Mouse (Mus musculus) embryonic facial prominence, embryonic 15.5 days (tissue): ENCODE measurements around the gene Zfp668. TPM values are rescaled to one million over a fixed set of nuclear protein-coding genes. Genes with fewer than 3 reads are reported as not detected.

ENCODE experiments used
- ATAC-seq: fragments of 200-750 bp; cut with Nextera tagmentation; 2 replicates; pipeline ENCODE4 v1.8.0; 2017; ENCODE audit warnings: low read depth, moderate TSS enrichment; ENCODE audit not compliant: insufficient number of reproducible peaks, low FRiP score, low TSS enrichment
- H3K27ac ChIP-seq: fragments of 300-500 bp; sonication (generic); replicated peaks from 2 replicates; pipeline ENCODE4 v1.5.1; 2015; ENCODE audit warnings: mild to moderate bottlenecking, inconsistent platforms
- H3K27me3 ChIP-seq: fragments of 300-500 bp; sonication (generic); 2 replicates; pipeline ENCODE4 v1.6.1; 2015; ENCODE audit warnings: inconsistent platforms
- H3K36me3 ChIP-seq: fragments of 300-500 bp; sonication (generic); 2 replicates; pipeline ENCODE4 v1.6.1; 2015; ENCODE audit warnings: mild to moderate bottlenecking, inconsistent platforms
- H3K4me1 ChIP-seq: fragments of 300-500 bp; sonication (generic); 2 replicates; pipeline ENCODE4 v1.6.1; 2015; ENCODE audit warnings: inconsistent platforms
- H3K4me2 ChIP-seq: fragments of 300-500 bp; sonication (generic); replicated peaks from 2 replicates; pipeline ENCODE4 v1.6.1; 2015; ENCODE audit warnings: mild to moderate bottlenecking, inconsistent platforms
- H3K4me3 ChIP-seq: fragments of 300-500 bp; sonication (generic); replicated peaks from 2 replicates; pipeline ENCODE4 v1.5.1; 2015; ENCODE audit warnings: mild to moderate bottlenecking, inconsistent platforms
- H3K9ac ChIP-seq: fragments of 300-500 bp; sonication (generic); 2 replicates; pipeline ENCODE4 v1.6.1; 2015; ENCODE audit warnings: inconsistent platforms
- H3K9me3 ChIP-seq: fragments of 300-500 bp; sonication (generic); replicated peaks from 2 replicates; pipeline ENCODE4 v1.6.1; 2016; ENCODE audit warnings: inconsistent platforms
- WGBS: fragments of 180-500 bp; shearing (Covaris S2); methylation state at CpG from one replicate; pipeline ENCODE4 v1.1.7; 2015; 5-methylcytosine and 5-hydroxymethylcytosine counted together
- polyA plus RNA-seq: library from polyadenylated mRNA; unstranded; fragments of >200 nt; fragmentation: Nextera tagmentation; extraction: Ambion mirVana; gene quantifications from 2 replicates; pipeline ENCODE4 v1.2.1, GENCODE M21; 2015

Gene Zfp668
- polyA plus RNA-seq = 17.7 and 18.1 TPM in 2 replicates

DNA sequence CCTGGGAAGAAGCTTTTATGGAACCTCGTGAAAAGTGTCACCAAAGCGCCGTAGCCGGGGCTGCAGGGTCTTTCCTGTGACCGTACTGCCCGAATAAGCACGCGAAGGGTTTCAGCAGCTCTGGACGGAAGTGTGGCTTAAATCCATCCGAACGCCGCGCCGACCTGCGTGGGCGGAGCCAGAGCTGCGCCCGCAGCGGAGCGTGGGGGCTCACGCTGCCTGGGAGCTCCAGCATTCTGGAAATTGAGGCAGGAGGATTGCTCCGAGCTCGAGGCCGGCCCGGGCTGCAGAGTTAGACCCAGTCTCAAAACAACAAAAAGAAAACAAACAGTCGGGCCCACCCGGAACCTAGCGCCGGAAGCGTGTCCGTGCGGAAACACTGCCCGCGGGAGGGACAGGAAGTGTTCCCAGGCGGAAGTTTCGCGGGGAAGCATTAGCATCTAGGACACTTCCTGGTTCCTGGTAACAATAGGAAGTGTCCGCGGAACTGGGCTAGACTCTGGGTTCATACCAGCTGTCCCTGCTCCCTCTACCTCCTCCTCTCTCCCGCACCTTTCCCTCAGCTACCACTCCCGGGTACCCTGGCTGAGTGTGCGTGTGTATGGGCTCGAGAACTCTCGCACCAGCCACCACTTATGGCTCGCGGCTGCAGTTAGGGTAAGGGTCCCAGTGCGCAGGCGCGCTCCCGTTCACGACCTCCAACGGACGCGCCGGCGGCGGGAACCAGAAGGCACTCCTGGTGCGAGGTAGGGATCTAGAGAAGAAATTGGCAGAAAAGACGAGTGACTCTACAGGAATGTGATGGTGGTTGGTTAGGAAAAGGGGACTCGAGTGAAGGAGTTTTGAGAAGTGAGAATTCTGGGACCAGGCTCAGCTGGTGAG is at the start of gene Zfp668:
Gene Zfp668 (minus strand): TSS at position 362 of the 882 bp plus-strand sequence.
- H3K9ac ChIP-seq = peak within 1 kb of the TSS; percentile 93
- peak within 1 kb of the TSS; percentile 99 for H3K27ac ChIP-seq
- H3K4me2 ChIP-seq = peak within 1 kb of the TSS; percentile 76
- H3K9me3 ChIP-seq = no peaks in the 10 kb centered on the region
- under 1% methylated on average over 60 of the region's 60 CpGs for WGBS
- ATAC-seq = peak; percentile 64
- peak within 1 kb of the TSS; percentile 82 for H3K4me3 ChIP-seq
- peaks cover 23% of the 10 kb centered on the region for H3K4me1 ChIP-seq
- H3K36me3 ChIP-seq = peaks cover 46% of the 10 kb centered on the region
- H3K27me3 ChIP-seq = no peaks in the 10 kb centered on the region

DNA sequence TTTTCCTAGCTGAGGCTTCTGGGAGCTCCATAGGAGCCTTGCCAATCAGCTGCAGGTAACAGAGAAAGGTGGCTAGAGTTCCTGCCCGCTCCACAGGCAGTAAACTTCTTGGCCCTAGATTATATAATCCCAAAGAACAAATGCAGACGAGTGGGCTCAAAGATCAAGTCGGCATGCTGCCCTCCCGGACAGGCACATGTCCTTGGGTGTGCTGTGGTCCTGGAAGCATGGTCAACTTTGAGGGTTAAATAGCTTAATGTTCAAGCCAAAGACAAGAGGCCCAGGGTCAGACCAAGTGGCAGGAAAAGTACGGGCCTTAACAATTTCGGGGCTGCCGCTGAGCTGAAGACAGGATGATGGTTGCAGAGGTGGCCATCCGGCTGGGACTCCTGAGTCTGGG is 49.4 kb upstream of the Zfp668 start:
- Histone ChIP-seq H3K27ac (peak overlapping the region; percentile 68; the same call in 1 of the 2 replicates), H3K9me3 (no peaks in the 10 kb centered on the region), H3K4me2 (no peak overlapping the region), H3K27me3 (peaks cover 13% of the 10 kb centered on the region), H3K36me3 (peaks cover 42% of the 10 kb centered on the region), H3K9ac (no peak overlapping the region), H3K4me3 (no peak overlapping the region), H3K4me1 (peaks cover 18% of the 10 kb centered on the region)
- 85% methylated on average over 8 of the region's 8 CpGs for WGBS
- no peak for ATAC-seq

DNA sequence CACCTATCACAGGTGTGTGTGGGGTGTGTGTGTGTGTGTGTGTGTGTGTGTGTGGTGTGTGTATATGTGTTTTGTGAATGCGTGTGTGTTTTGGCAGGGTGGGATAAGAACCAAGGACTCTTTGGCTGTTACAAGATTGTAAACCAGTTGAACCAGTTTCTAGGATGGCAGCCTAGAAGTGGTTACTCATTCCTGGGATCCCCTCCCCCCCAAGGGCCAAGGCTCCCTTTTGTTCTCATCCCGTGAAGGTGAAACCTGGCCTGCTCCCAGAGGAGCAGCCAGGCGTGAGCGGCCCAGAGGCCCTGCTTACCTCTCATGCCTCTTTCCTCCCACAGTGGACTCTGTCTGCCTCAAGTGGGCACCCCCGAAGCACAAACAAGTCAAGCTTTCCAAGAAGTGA is 48.6 kb upstream of the Zfp668 start:
- Histone ChIP-seq H3K9ac (no peak overlapping the region), H3K4me1 (peaks cover 17% of the 10 kb centered on the region), H3K9me3 (no peaks in the 10 kb centered on the region), H3K27ac (peak overlapping the region; percentile 68), H3K4me2 (no peak overlapping the region), H3K27me3 (peaks cover 13% of the 10 kb centered on the region), H3K36me3 (peaks cover 49% of the 10 kb centered on the region), H3K4me3 (no peak overlapping the region)
- 54% methylated on average over 5 of the region's 5 CpGs for WGBS
- ATAC-seq = peak; percentile 70

GRCm38 (mm10) chr7:127923714-127924113 is 47.1 kb upstream of the Zfp668 start:
- H3K9me3 ChIP-seq = no peaks in the 10 kb centered on the region
- no peak overlapping the region for H3K4me2 ChIP-seq
- H3K4me3 ChIP-seq = no peak overlapping the region
- peaks cover 51% of the 10 kb centered on the region for H3K36me3 ChIP-seq
- 81% methylated on average over 5 of the region's 5 CpGs for WGBS
- no peak for ATAC-seq
- peaks cover 8% of the 10 kb centered on the region for H3K27me3 ChIP-seq
- H3K4me1 ChIP-seq = 0 out of 2 replicates have a peak, but pooled peaks cover 4% of the 10 kb centered on the region
- H3K9ac ChIP-seq = no peak overlapping the region
- no peak overlapping the region; the same call in 1 of the 2 replicates for H3K27ac ChIP-seq

GRCm38 (mm10) chr7:127922451-127923275 is 46.0 kb upstream of the Zfp668 start:
- H3K36me3 ChIP-seq = peaks cover 56% of the 10 kb centered on the region
- ATAC-seq = no peak
- 0 out of 2 replicates have a peak, but pooled peaks cover 4% of the 10 kb centered on the region for H3K4me1 ChIP-seq
- no peak overlapping the region for H3K4me3 ChIP-seq
- H3K4me2 ChIP-seq = no peak overlapping the region
- peaks cover under 1% of the 10 kb centered on the region; the same call in 1 of the 2 replicates for H3K27me3 ChIP-seq
- no peak overlapping the region; the same call in 1 of the 2 replicates for H3K27ac ChIP-seq
- H3K9me3 ChIP-seq = no peaks in the 10 kb centered on the region
- no peak overlapping the region for H3K9ac ChIP-seq
- 75% methylated on average over 6 of the region's 6 CpGs for WGBS

- no peak overlapping the region for H3K9ac ChIP-seq
- 60% methylated on average over 8 of the region's 8 CpGs for WGBS
- no peak for ATAC-seq
- H3K27me3 ChIP-seq = no peaks in the 10 kb centered on the region
- H3K9me3 ChIP-seq = no peaks in the 10 kb centered on the region
- H3K4me1 ChIP-seq = 0 out of 2 replicates have a peak, but pooled peaks cover 4% of the 10 kb centered on the region
- peaks cover 65% of the 10 kb centered on the region for H3K36me3 ChIP-seq
- H3K4me3 ChIP-seq = no peak overlapping the region
- no peak overlapping the region for H3K27ac ChIP-seq
- H3K4me2 ChIP-seq = no peak overlapping the region
These were observed 44.9 kb upstream of the Zfp668 start for GRCm38 (mm10) chr7:127921516-127921915.

DNA sequence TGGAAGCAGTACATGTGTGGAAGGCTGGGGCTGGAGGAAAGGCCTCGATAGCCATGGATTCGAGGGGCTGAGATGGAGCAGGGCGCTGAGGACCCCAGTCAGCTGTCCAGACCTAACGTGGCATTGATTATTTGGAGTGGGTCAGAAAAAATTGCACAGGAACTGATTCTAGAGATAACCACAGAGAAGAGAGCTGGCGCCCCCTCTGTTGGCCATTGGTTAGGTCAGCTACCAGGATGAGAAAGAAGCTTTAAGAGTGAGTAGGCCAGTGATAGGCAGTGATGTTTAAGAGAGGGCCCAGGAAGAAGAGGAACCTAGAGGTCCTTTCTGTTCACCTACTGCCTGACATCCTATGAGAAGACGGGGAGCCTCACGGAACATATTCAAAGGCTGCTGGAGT is 42.7 kb upstream of the Zfp668 start:
- H3K36me3 ChIP-seq = peaks cover 67% of the 10 kb centered on the region
- 69% methylated on average over 7 of the region's 7 CpGs for WGBS
- no peak for ATAC-seq
- no peak overlapping the region for H3K9ac ChIP-seq
- H3K27me3 ChIP-seq = no peaks in the 10 kb centered on the region
- no peak overlapping the region for H3K4me3 ChIP-seq
- no peaks in the 10 kb centered on the region for H3K4me1 ChIP-seq
- H3K9me3 ChIP-seq = no peaks in the 10 kb centered on the region
- H3K27ac ChIP-seq = no peak overlapping the region
- H3K4me2 ChIP-seq = no peak overlapping the region

DNA sequence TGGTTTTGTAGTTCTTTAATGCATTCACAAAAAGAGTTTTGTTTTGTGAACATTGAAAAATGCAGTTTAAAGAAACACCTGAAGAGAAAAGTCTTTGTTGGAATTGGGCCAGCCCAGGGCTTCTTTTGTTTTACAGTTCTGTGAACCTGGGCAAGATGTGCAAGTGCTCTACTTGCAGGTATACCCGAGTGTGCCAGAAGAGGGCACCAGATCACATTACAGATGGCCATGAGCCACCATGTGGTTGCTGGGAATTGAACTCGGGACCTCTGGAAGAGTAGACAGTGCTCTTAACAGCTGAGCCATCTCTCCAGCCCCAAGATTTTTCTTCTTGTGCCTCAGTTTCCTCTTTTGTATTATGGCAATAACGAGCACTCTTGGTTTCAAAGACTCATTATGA is 41.6 kb upstream of the Zfp668 start:
- H3K9me3 ChIP-seq = no peaks in the 10 kb centered on the region
- no peaks in the 10 kb centered on the region for H3K27me3 ChIP-seq
- H3K4me2 ChIP-seq = no peak overlapping the region
- H3K9ac ChIP-seq = no peak overlapping the region
- no peak for ATAC-seq
- H3K4me3 ChIP-seq = no peak overlapping the region
- peaks cover 3% of the 10 kb centered on the region for H3K4me1 ChIP-seq
- peaks cover 58% of the 10 kb centered on the region for H3K36me3 ChIP-seq
- 45% methylated on average over 3 of the region's 3 CpGs for WGBS
- H3K27ac ChIP-seq = no peak overlapping the region

GRCm38 (mm10) chr7:127915293-127915692 is 38.7 kb upstream of the Zfp668 start:
- Histone ChIP-seq H3K4me1 (peaks cover 14% of the 10 kb centered on the region), H3K36me3 (peaks cover 38% of the 10 kb centered on the region), H3K27me3 (no peaks in the 10 kb centered on the region), H3K9ac (no peak overlapping the region), H3K9me3 (no peaks in the 10 kb centered on the region), H3K4me3 (no peak overlapping the region), H3K27ac (no peak overlapping the region), H3K4me2 (no peak overlapping the region)
- ATAC-seq = no peak
- 81% methylated on average over 12 of the region's 12 CpGs for whole genome bisulfite sequencing

- H3K4me3 ChIP-seq = peak overlapping the region; percentile 94
- peak overlapping the region; percentile 61 for H3K4me2 ChIP-seq
- H3K4me1 ChIP-seq = peaks cover 14% of the 10 kb centered on the region
- H3K27me3 ChIP-seq = no peaks in the 10 kb centered on the region
- H3K36me3 ChIP-seq = peaks cover 44% of the 10 kb centered on the region
- H3K27ac ChIP-seq = peak overlapping the region; percentile 92; the same call in 1 of the 2 replicates
- no peak for ATAC-seq
- H3K9ac ChIP-seq = peak overlapping the region; percentile 72; the same call in 1 of the 2 replicates
- H3K9me3 ChIP-seq = no peaks in the 10 kb centered on the region
- WGBS = 15% methylated on average over 4 of the region's 4 CpGs
These were observed 36.3 kb upstream of the Zfp668 start for GRCm38 (mm10) chr7:127912938-127913337.
